Mouse (Mus musculus): ENCODE data around the gene Thumpd2. TPM values are rescaled to one million over a fixed set of nuclear protein-coding genes. Genes with fewer than 3 reads are reported as not detected.

The Thumpd2 gene
- total RNA-seq (2021): 1 to 10 TPM; 3.9 to 4.8 TPM
- 1.2 and 1.4 TPM in 2 replicates for polyA plus RNA-seq (2012; rRNA removed)
- long read RNA-seq, transcript Thumpd2-201 (10 exons, 1,833 nt): major isoform, 8 of 12 reads
- long read RNA-seq, partial matches to known transcripts: 2 of 12 reads
- long read RNA-seq, other reads (novel, unspliced or antisense): 2 of 12 reads

DNA sequence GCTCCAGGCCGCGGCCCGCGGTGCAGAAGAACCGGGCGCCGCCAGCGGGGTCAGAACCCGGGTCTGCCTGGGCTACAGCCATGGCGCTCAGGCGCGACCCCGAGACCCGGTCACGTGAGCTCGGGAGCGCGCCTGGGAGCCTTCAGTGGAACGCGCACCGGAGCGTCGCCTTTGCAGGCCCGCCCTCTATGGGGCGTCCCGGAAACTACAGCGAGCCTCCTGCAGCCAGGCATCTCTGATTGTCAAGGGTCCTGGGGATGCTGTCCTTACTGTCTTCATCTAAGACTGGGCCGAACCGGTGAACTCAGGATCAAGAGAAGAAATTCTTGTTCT is at the start of gene Thumpd2:
Thumpd2 (minus strand) TSS at position 104 of the 333 bp plus-strand sequence.
- peak within 1 kb of the TSS; percentile 98 for H3K9ac ChIP-seq (ENCODE audit: low read depth, low read length)
- H3K4me3 ChIP-seq: peak within 1 kb of the TSS; percentile 85
- peaks cover 3% of the 10 kb centered on the region for H3K4me1 ChIP-seq (ENCODE audit: control insufficient read depth, insufficient read depth, low read length)
- H3K36me3 ChIP-seq (ENCODE audit: control insufficient read depth, insufficient read depth, low read length): peaks cover 2% of the 10 kb centered on the region; the same call in 1 of the 2 replicates
- 1% methylated on average over 29 of the region's 29 CpGs for WGBS
- intact Hi-C loops (cut with DNase I): loop anchor here (5.0 kb wide), 1 partner anchor 443 kb away; no protein-coding TSS in a partner anchor
- DNase-seq: peak; percentile 91 to 93
- TF ChIP-seq CTCF (IDR thresholded peaks at IDR 0.05) (no peak), POLR2A (IDR thresholded peaks at IDR 0.05; ENCODE audit: insufficient read depth, low read depth, low read length) (0 out of 2 replicates have a peak, but pooled peaks have one; percentile 42), EP300 (IDR thresholded peaks at IDR 0.05; ENCODE audit: insufficient read depth, low read depth, low read length) (peak; percentile 28; the same call in 1 of the 2 replicates)
- no peaks in the 10 kb centered on the region; the same call in 1 of the 2 replicates for H3K79me2 ChIP-seq (replicated peaks; ENCODE audit: control insufficient read depth, insufficient read depth, low read length)
- H3K27me3 ChIP-seq (ENCODE audit: control insufficient read depth, insufficient read depth, low read length): no peaks in the 10 kb centered on the region
- peak within 1 kb of the TSS; percentile 94 for H3K27ac ChIP-seq

DNA sequence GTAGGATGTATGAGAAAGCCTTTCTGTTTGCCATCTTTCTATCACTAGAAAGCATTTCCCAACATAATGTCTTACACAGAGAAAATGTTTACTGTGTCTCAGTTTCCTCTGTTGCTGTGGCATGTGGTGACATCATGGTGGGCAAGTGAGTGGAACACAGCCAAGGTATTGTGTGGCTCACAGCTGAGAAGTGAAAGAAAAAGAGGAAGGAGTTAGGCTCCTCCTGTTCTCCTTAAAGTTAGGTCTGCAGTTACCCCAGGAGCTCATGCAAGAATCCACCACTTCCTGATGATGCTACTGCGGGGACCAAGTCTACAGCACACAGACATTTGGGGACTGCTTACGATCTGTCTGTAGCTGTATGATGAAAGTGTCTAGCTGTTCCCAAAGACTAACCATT is 39.4 kb upstream of the Thumpd2 start:
- no peak for TF ChIP-seq POLR2A (IDR thresholded peaks at IDR 0.05; ENCODE audit: insufficient read depth, low read depth, low read length)
- TF ChIP-seq CTCF (IDR thresholded peaks at IDR 0.05): no peak
- TF ChIP-seq EP300 (IDR thresholded peaks at IDR 0.05; ENCODE audit: insufficient read depth, low read depth, low read length): no peak
- no peaks in the 10 kb centered on the region for H3K27me3 ChIP-seq (ENCODE audit: control insufficient read depth, insufficient read depth, low read length)
- no peak overlapping the region for H3K4me3 ChIP-seq
- no peaks in the 10 kb centered on the region for H3K79me2 ChIP-seq (replicated peaks; ENCODE audit: control insufficient read depth, insufficient read depth, low read length)
- H3K27ac ChIP-seq: no peak overlapping the region
- no peak for DNase-seq
- no peaks in the 10 kb centered on the region for H3K36me3 ChIP-seq (ENCODE audit: control insufficient read depth, insufficient read depth, low read length)
- intact Hi-C loops (cut with DNase I): no loop called here
- no peak overlapping the region for H3K9ac ChIP-seq (ENCODE audit: low read depth, low read length)
- no peaks in the 10 kb centered on the region for H3K4me1 ChIP-seq (ENCODE audit: control insufficient read depth, insufficient read depth, low read length)
- 66% methylated on average over 2 of the region's 2 CpGs for WGBS

DNA sequence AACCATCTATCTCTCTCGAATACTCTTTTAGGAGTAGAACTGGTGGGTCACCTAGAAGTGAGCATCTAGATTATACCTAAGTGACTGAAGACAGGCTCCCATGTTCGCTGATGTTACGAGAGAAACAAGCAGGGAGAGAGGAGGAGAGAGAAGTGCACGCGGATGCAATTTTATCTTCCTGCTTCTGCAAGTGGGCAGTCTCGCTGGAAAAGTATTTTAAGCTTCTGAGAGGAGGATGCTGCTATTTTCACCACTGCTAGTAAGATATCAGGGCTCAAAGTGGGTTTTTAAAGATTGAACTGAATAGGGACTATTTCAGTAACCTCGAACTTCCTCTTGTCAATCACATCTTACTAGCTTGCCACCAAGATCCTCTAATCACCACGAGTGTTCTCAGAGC is 38.0 kb upstream of the Thumpd2 start:
- Histone ChIP-seq H3K4me3 (no peak overlapping the region), H3K27me3 (ENCODE audit: control insufficient read depth, insufficient read depth, low read length) (no peaks in the 10 kb centered on the region), H3K79me2 (replicated peaks; ENCODE audit: control insufficient read depth, insufficient read depth, low read length) (no peaks in the 10 kb centered on the region), H3K27ac (no peak overlapping the region), H3K9ac (ENCODE audit: low read depth, low read length) (no peak overlapping the region), H3K36me3 (ENCODE audit: control insufficient read depth, insufficient read depth, low read length) (no peaks in the 10 kb centered on the region), H3K4me1 (ENCODE audit: control insufficient read depth, insufficient read depth, low read length) (no peaks in the 10 kb centered on the region)
- no peak for DNase-seq
- TF ChIP-seq CTCF (IDR thresholded peaks at IDR 0.05) (no peak), POLR2A (IDR thresholded peaks at IDR 0.05; ENCODE audit: insufficient read depth, low read depth, low read length) (no peak), EP300 (IDR thresholded peaks at IDR 0.05; ENCODE audit: insufficient read depth, low read depth, low read length) (no peak)
- 29% methylated on average over 8 of the region's 8 CpGs for WGBS
- intact Hi-C loops (cut with DNase I): no loop called here

DNA sequence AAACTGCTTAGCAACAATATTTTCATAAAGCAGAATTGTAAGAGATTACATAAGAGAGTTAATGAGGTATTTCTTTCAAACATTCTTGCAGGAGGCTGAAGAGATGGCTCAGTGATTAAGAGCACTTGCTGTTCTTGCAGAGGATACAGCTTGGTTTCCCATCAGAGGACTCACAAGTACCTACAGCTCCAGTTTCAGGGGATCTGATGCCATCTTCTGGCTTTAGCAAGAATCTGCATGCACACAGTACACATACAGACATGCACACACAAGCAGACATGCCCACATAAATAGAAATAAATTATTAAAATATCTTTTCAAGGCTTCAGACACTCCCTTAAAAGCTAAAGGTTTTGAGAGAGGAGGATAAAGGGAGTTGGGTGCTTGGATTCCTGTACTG is 33.6 kb upstream of the Thumpd2 start:
- H3K4me1 ChIP-seq (ENCODE audit: control insufficient read depth, insufficient read depth, low read length): no peaks in the 10 kb centered on the region
- intact Hi-C loops (cut with DNase I): no loop called here
- no peak for DNase-seq

DNA sequence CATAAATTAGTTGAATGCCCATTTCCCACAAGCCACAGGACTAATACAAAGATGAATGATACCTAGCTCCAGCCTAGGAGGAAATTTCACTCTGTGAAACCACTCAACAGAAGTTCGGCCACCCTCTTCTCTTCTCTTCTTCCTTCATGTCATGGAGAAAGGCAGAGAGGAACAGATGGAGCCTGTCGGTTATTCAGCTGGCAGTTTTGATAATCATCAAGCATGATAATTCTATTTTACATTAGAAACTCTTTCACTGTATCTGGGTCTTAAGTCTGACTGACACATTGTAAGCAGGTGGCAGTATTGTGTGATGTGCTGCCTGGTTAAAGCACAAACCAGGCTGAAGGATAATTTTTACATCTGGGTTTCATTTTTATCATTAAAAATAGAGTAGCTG is 31.6 kb upstream of the Thumpd2 start:
- H3K4me1 ChIP-seq (ENCODE audit: control insufficient read depth, insufficient read depth, low read length): no peaks in the 10 kb centered on the region
- TF ChIP-seq EP300 (IDR thresholded peaks at IDR 0.05; ENCODE audit: insufficient read depth, low read depth, low read length): no peak
- TF ChIP-seq CTCF (IDR thresholded peaks at IDR 0.05): no peak
- TF ChIP-seq POLR2A (IDR thresholded peaks at IDR 0.05; ENCODE audit: insufficient read depth, low read depth, low read length): no peak
- intact Hi-C loops (cut with DNase I): no loop called here
- no peak overlapping the region for H3K27ac ChIP-seq
- no peaks in the 10 kb centered on the region for H3K27me3 ChIP-seq (ENCODE audit: control insufficient read depth, insufficient read depth, low read length)
- 76% methylated on average over 2 of the region's 2 CpGs for WGBS
- H3K4me3 ChIP-seq: no peak overlapping the region
- H3K36me3 ChIP-seq (ENCODE audit: control insufficient read depth, insufficient read depth, low read length): no peaks in the 10 kb centered on the region
- no peak overlapping the region for H3K9ac ChIP-seq (ENCODE audit: low read depth, low read length)
- no peaks in the 10 kb centered on the region for H3K79me2 ChIP-seq (replicated peaks; ENCODE audit: control insufficient read depth, insufficient read depth, low read length)
- DNase-seq: no peak

More for the DNA sequence above, 33.6 kb upstream of the Thumpd2 start:
- Histone ChIP-seq H3K79me2 (replicated peaks; ENCODE audit: control insufficient read depth, insufficient read depth, low read length) (no peaks in the 10 kb centered on the region), H3K9ac (ENCODE audit: low read depth, low read length) (no peak overlapping the region), H3K4me3 (no peak overlapping the region), H3K36me3 (ENCODE audit: control insufficient read depth, insufficient read depth, low read length) (no peaks in the 10 kb centered on the region), H3K27me3 (ENCODE audit: control insufficient read depth, insufficient read depth, low read length) (no peaks in the 10 kb centered on the region), H3K27ac (no peak overlapping the region)
- no peak for TF ChIP-seq CTCF (IDR thresholded peaks at IDR 0.05)
- TF ChIP-seq EP300 (IDR thresholded peaks at IDR 0.05; ENCODE audit: insufficient read depth, low read depth, low read length): no peak
- TF ChIP-seq POLR2A (IDR thresholded peaks at IDR 0.05; ENCODE audit: insufficient read depth, low read depth, low read length): no peak

DNA sequence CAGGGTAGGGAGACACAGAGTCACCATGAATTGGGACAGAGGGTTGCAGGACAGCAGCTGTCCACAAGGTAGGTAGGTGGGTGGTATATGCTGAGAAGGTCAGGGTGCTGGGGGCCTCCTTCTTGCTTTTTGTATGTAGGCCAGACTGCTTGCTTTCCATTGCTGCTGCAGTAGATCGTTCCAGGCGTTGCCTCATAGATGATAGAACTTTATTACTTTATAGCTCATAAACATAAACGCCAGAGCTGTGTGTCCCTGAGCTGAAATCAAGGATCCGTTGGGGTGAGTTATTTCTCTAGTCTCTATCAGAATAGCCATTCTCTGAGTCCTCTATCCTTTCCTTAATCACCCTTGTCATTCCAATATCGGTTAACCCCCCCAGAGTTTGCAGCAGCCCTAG is 27.9 kb upstream of the Thumpd2 start:
- Histone ChIP-seq H3K4me1 (ENCODE audit: control insufficient read depth, insufficient read depth, low read length) (no peaks in the 10 kb centered on the region), H3K9ac (ENCODE audit: low read depth, low read length) (no peak overlapping the region), H3K27ac (no peak overlapping the region), H3K27me3 (ENCODE audit: control insufficient read depth, insufficient read depth, low read length) (no peaks in the 10 kb centered on the region; the same call in 1 of the 2 replicates), H3K36me3 (ENCODE audit: control insufficient read depth, insufficient read depth, low read length) (no peaks in the 10 kb centered on the region), H3K4me3 (no peak overlapping the region), H3K79me2 (replicated peaks; ENCODE audit: control insufficient read depth, insufficient read depth, low read length) (no peaks in the 10 kb centered on the region)
- no peak for TF ChIP-seq POLR2A (IDR thresholded peaks at IDR 0.05; ENCODE audit: insufficient read depth, low read depth, low read length)
- no peak for TF ChIP-seq EP300 (IDR thresholded peaks at IDR 0.05; ENCODE audit: insufficient read depth, low read depth, low read length)
- TF ChIP-seq CTCF (IDR thresholded peaks at IDR 0.05): no peak
- intact Hi-C loops (cut with DNase I): no loop called here
- no peak for DNase-seq
- WGBS: 82% methylated on average over 5 of the region's 5 CpGs
